Mouse (Mus musculus) limb, embryonic 14.5 days (tissue): ENCODE results near the gene Gtpbp3. TPM values are rescaled to one million over a fixed set of nuclear protein-coding genes. Genes with fewer than 3 reads are reported as not detected.
A peak's percentile ranks its signal among the peaks of the same experiment; 100 is the strongest.

ENCODE experiments used
- ATAC-seq: fragments of 200-750 bp; cut with Nextera tagmentation; 2 replicates; pipeline ENCODE4 v1.8.0; 2017; ENCODE audit warnings: low read depth, moderate number of reproducible peaks, moderate TSS enrichment; ENCODE audit not compliant: low FRiP score
- DNase-seq: peaks from one replicate; pipeline ENCODE4 v3.0.0-alpha.2; 2015; ENCODE audit warnings: low spot score
- H3K27ac ChIP-seq: fragments of 300-500 bp; sonication (generic); replicated peaks from 2 replicates; pipeline ENCODE4 v1.5.1; 2014; ENCODE audit warnings: low read depth, mild to moderate bottlenecking, low read length, moderate library complexity, mixed read lengths
- H3K27me3 ChIP-seq: fragments of 300-500 bp; sonication (generic); 2 replicates; pipeline ENCODE4 v1.6.1; 2014; ENCODE audit warnings: low read length, mixed read lengths; ENCODE audit not compliant: control insufficient read depth, insufficient read depth
- H3K36me3 ChIP-seq: fragments of 300-500 bp; sonication (generic); 2 replicates; pipeline ENCODE4 v1.6.1; 2014; ENCODE audit warnings: mild to moderate bottlenecking, low read length, moderate library complexity, mixed read lengths; ENCODE audit not compliant: control insufficient read depth, insufficient read depth
- H3K4me1 ChIP-seq: fragments of 300-500 bp; sonication (generic); 2 replicates; pipeline ENCODE4 v1.6.1; 2014; ENCODE audit warnings: antibody characterized with exemption, low read length, mixed read lengths; ENCODE audit not compliant: control insufficient read depth, insufficient read depth
- H3K4me2 ChIP-seq: fragments of 300-500 bp; sonication (generic); replicated peaks from 2 replicates; pipeline ENCODE4 v1.6.1; 2014; ENCODE audit warnings: low read depth, mild to moderate bottlenecking, low read length, moderate library complexity; ENCODE audit not compliant: severe bottlenecking
- H3K4me3 ChIP-seq: fragments of 300-500 bp; sonication (generic); replicated peaks from 2 replicates; pipeline ENCODE4 v1.5.1; 2014; ENCODE audit warnings: low read length
- H3K9ac ChIP-seq: fragments of 300-500 bp; sonication (generic); 2 replicates; pipeline ENCODE4 v1.6.1; 2014; ENCODE audit warnings: mild to moderate bottlenecking, low read depth, low read length, moderate library complexity; ENCODE audit not compliant: severe bottlenecking
- H3K9me3 ChIP-seq: fragments of 300-500 bp; sonication (generic); 2 replicates; pipeline ENCODE4 v1.6.1; 2016; ENCODE audit warnings: low read length; ENCODE audit not compliant: control insufficient read depth
- POLR2A ChIP-seq: fragments of 200-500 bp; IDR thresholded peaks from 2 replicates; pipeline ENCODE4 v1.8.0; 2012; ENCODE audit warnings: inconsistent platforms, mild to moderate bottlenecking, moderate library complexity, borderline replicate concordance; ENCODE audit not compliant: insufficient read depth, insufficient read length; ENCODE audit errors: extremely low read depth
- WGBS: fragments of 180-500 bp; shearing (Covaris S2); extraction: QIAGEN DNeasy Blood & Tissue Kit; methylation state at CpG from one replicate; pipeline ENCODE4 v1.1.7; 2014; 5-methylcytosine and 5-hydroxymethylcytosine counted together
- polyA plus RNA-seq, 2 experiments: library from polyadenylated mRNA; depleted of rRNA in 1 of 2; stranded (reverse) in 1 of 2; unstranded in 1 of 2; fragments of >200 nt; fragmentation: Nextera tagmentation in 1 of 2; extraction: Ambion mirVana in 1 of 2; gene quantifications; 2 replicates each; pipeline versions ENCODE4 v1.2.1 to v1.2.3; 2012 to 2014

Gene Gtpbp3
- polyA plus RNA-seq, 2 experiments, result 5.9 to 41.6 TPM

GRCm38 (mm10) chr8:71472601-71473386 is 15.1 kb upstream of the Gtpbp3 start:
- DNase-seq, result no peak
- no peak for TF ChIP-seq POLR2A
- ATAC-seq, result no peak
- Histone ChIP-seq H3K4me1 (peaks cover 10% of the 10 kb centered on the region), H3K36me3 (peaks cover 46% of the 10 kb centered on the region), H3K27ac (no peak overlapping the region), H3K9me3 (no peaks in the 10 kb centered on the region), H3K27me3 (no peaks in the 10 kb centered on the region), H3K4me3 (no peak overlapping the region), H3K4me2 (no peak overlapping the region), H3K9ac (no peak overlapping the region)
- 91% methylated on average over 8 of the region's 8 CpGs for WGBS

- no peak overlapping the region for H3K9ac ChIP-seq
- DNase-seq (no peak), ATAC-seq (no peak)
- no peak overlapping the region for H3K27ac ChIP-seq
- H3K4me2 ChIP-seq, result no peak overlapping the region
- peaks cover 52% of the 10 kb centered on the region for H3K36me3 ChIP-seq
- no peak overlapping the region for H3K4me3 ChIP-seq
- H3K4me1 ChIP-seq, result peaks cover 10% of the 10 kb centered on the region
- no peaks in the 10 kb centered on the region for H3K27me3 ChIP-seq
- 93% methylated on average over 18 of the region's 18 CpGs for WGBS
- H3K9me3 ChIP-seq, result no peaks in the 10 kb centered on the region
- no peak for TF ChIP-seq POLR2A
Measured at GRCm38 (mm10) chr8:71474344-71474743, 13.6 kb upstream of the Gtpbp3 start.

GRCm38 (mm10) chr8:71474785-71475701 is 12.9 kb upstream of the Gtpbp3 start:
- DNase-seq (no peak), ATAC-seq (no peak)
- TF ChIP-seq POLR2A, result no peak
- H3K4me1 ChIP-seq, result peaks cover 7% of the 10 kb centered on the region
- H3K36me3 ChIP-seq, result peaks cover 57% of the 10 kb centered on the region
- WGBS, result 89% methylated on average over 25 of the region's 25 CpGs
- H3K27ac ChIP-seq, result no peak overlapping the region
- H3K4me2 ChIP-seq, result no peak overlapping the region; the same call in 1 of the 2 replicates
- no peaks in the 10 kb centered on the region for H3K9me3 ChIP-seq
- no peaks in the 10 kb centered on the region for H3K27me3 ChIP-seq
- H3K4me3 ChIP-seq, result no peak overlapping the region
- no peak overlapping the region for H3K9ac ChIP-seq

- Histone ChIP-seq H3K36me3 (peaks cover 63% of the 10 kb centered on the region), H3K27ac (no peak overlapping the region), H3K9ac (peak overlapping the region; percentile 69), H3K4me3 (peak overlapping the region; percentile 60), H3K4me2 (peak overlapping the region; percentile 88), H3K4me1 (peaks cover 7% of the 10 kb centered on the region), H3K9me3 (no peaks in the 10 kb centered on the region), H3K27me3 (no peaks in the 10 kb centered on the region)
- TF ChIP-seq POLR2A, result no peak
- DNase-seq (no peak), ATAC-seq (no peak)
- WGBS, result 5% methylated on average over 4 of the region's 4 CpGs
Measured at GRCm38 (mm10) chr8:71475702-71476075, 12.2 kb upstream of the Gtpbp3 start.
